Mouse (Mus musculus): ENCODE results near the gene Ptprcap. TPM values are rescaled to one million over a fixed set of nuclear protein-coding genes. Genes with fewer than 3 reads are reported as not detected.
"Not testable (repeated sequence)": the region's sequence is repeated elsewhere in the genome, so short reads cannot be mapped to it uniquely, and the experiment has no call there.

Gene Ptprcap
- polyA plus RNA-seq, 1 experiment from 2014 or later, result 0.68 TPM

- DNase-seq (ENCODE audit: low spot score) (no peak), ATAC-seq (ENCODE audit: low FRiP score) (no peak)
- Histone ChIP-seq H3K9ac (no peak overlapping the region), H3K4me3 (replicated peaks; ENCODE audit: low read length) (no peak overlapping the region), H3K4me2 (replicated peaks) (no peak overlapping the region), H3K36me3 (replicated peaks; ENCODE audit: control insufficient read depth, insufficient read depth) (peaks cover 6% of the 10 kb centered on the region; the same call in 1 of the 2 replicates), H3K27ac (no peak overlapping the region), H3K9me3 (ENCODE audit: control insufficient read depth, low read length) (no peaks in the 10 kb centered on the region), H3K27me3 (ENCODE audit: control insufficient read depth, insufficient read depth, low read length) (no peaks in the 10 kb centered on the region), H3K4me1 (replicated peaks; ENCODE audit: control insufficient read depth, insufficient read depth, low read length) (peaks cover 23% of the 10 kb centered on the region)
- 89% methylated on average over 7 of the region's 7 CpGs for WGBS
These were observed 30.7 kb upstream of the Ptprcap start for GRCm38 (mm10) chr19:4122411-4123370.

- Histone ChIP-seq H3K4me3 (replicated peaks; ENCODE audit: low read length) (no peak overlapping the region), H3K4me2 (replicated peaks) (no peak overlapping the region), H3K27me3 (ENCODE audit: control insufficient read depth, insufficient read depth, low read length) (no peaks in the 10 kb centered on the region), H3K9ac (no peak overlapping the region), H3K36me3 (replicated peaks; ENCODE audit: control insufficient read depth, insufficient read depth) (peaks cover 19% of the 10 kb centered on the region), H3K9me3 (ENCODE audit: control insufficient read depth, low read length) (no peaks in the 10 kb centered on the region), H3K4me1 (replicated peaks; ENCODE audit: control insufficient read depth, insufficient read depth, low read length) (peaks cover 24% of the 10 kb centered on the region), H3K27ac (no peak overlapping the region)
- ATAC-seq (ENCODE audit: low FRiP score) (no peak), DNase-seq (ENCODE audit: low spot score) (no peak)
- WGBS, result 81% methylated on average over 4 of the region's 4 CpGs
These were observed 29.0 kb upstream of the Ptprcap start for GRCm38 (mm10) chr19:4124432-4124831.

GRCm38 (mm10) chr19:4125268-4125667 lies 28.1 kb upstream of the Ptprcap start:
- Histone ChIP-seq H3K27ac (peak overlapping the region; percentile 63), H3K4me1 (replicated peaks; ENCODE audit: control insufficient read depth, insufficient read depth, low read length) (peaks cover 22% of the 10 kb centered on the region), H3K36me3 (replicated peaks; ENCODE audit: control insufficient read depth, insufficient read depth) (peaks cover 26% of the 10 kb centered on the region), H3K4me2 (replicated peaks) (peak overlapping the region; percentile 71), H3K9ac (peak overlapping the region; percentile 91), H3K4me3 (replicated peaks; ENCODE audit: low read length) (peak overlapping the region; percentile 83)
- not testable (repeated sequence) for DNase-seq (ENCODE audit: low spot score); H3K27me3 ChIP-seq (ENCODE audit: control insufficient read depth, insufficient read depth, low read length); H3K9me3 ChIP-seq (ENCODE audit: control insufficient read depth, low read length)
- 10% methylated on average over 4 of the region's 4 CpGs for WGBS
- ATAC-seq (ENCODE audit: low FRiP score), result peak; percentile 42

GRCm38 (mm10) chr19:4125741-4126696 lies 27.4 kb upstream of the Ptprcap start, which contains the start of gene Aip:
Aip (minus strand) TSS chr19:4125858.
- peak; percentile 94 for ATAC-seq (ENCODE audit: low FRiP score)
- peaks cover 29% of the 10 kb centered on the region for H3K36me3 ChIP-seq (replicated peaks; ENCODE audit: control insufficient read depth, insufficient read depth)
- H3K9ac ChIP-seq, result peak within 1 kb of the TSS; percentile 91
- peak; percentile 96 for DNase-seq (ENCODE audit: low spot score)
- H3K4me2 ChIP-seq (replicated peaks), result peak within 1 kb of the TSS; percentile 71
- peaks cover 15% of the 10 kb centered on the region for H3K4me1 ChIP-seq (replicated peaks; ENCODE audit: control insufficient read depth, insufficient read depth, low read length)
- peak within 1 kb of the TSS; percentile 81 for H3K27ac ChIP-seq
- no peaks in the 10 kb centered on the region for H3K27me3 ChIP-seq (ENCODE audit: control insufficient read depth, insufficient read depth, low read length)
- no peaks in the 10 kb centered on the region for H3K9me3 ChIP-seq (ENCODE audit: control insufficient read depth, low read length)
- H3K4me3 ChIP-seq (replicated peaks; ENCODE audit: low read length), result peak within 1 kb of the TSS; percentile 83
- under 1% methylated on average over 63 of the region's 64 CpGs for WGBS

GRCm38 (mm10) chr19:4126759-4127495 lies 26.5 kb upstream of the Ptprcap start:
- Histone ChIP-seq H3K36me3 (replicated peaks; ENCODE audit: control insufficient read depth, insufficient read depth) (peaks cover 38% of the 10 kb centered on the region), H3K4me3 (replicated peaks; ENCODE audit: low read length) (peak overlapping the region; percentile 83), H3K27ac (no peak overlapping the region), H3K9me3 (ENCODE audit: control insufficient read depth, low read length) (no peaks in the 10 kb centered on the region), H3K4me2 (replicated peaks) (peak overlapping the region; percentile 71), H3K27me3 (ENCODE audit: control insufficient read depth, insufficient read depth, low read length) (no peaks in the 10 kb centered on the region), H3K4me1 (replicated peaks; ENCODE audit: control insufficient read depth, insufficient read depth, low read length) (peaks cover 15% of the 10 kb centered on the region), H3K9ac (peak overlapping the region; percentile 91)
- DNase-seq (ENCODE audit: low spot score) (no peak), ATAC-seq (ENCODE audit: low FRiP score) (no peak)
- WGBS, result 69% methylated on average over 7 of the region's 7 CpGs

- H3K4me1 ChIP-seq (replicated peaks; ENCODE audit: control insufficient read depth, insufficient read depth, low read length), result peaks cover 15% of the 10 kb centered on the region
- 94% methylated on average over 7 of the region's 7 CpGs for WGBS
- H3K9ac ChIP-seq, result no peak overlapping the region
- no peak overlapping the region for H3K4me2 ChIP-seq (replicated peaks)
- peaks cover 55% of the 10 kb centered on the region for H3K36me3 ChIP-seq (replicated peaks; ENCODE audit: control insufficient read depth, insufficient read depth)
- no peak for ATAC-seq (ENCODE audit: low FRiP score)
- DNase-seq (ENCODE audit: low spot score), result no peak
- no peaks in the 10 kb centered on the region for H3K9me3 ChIP-seq (ENCODE audit: control insufficient read depth, low read length)
- no peak overlapping the region for H3K27ac ChIP-seq
- H3K4me3 ChIP-seq (replicated peaks; ENCODE audit: low read length), result no peak overlapping the region
- no peaks in the 10 kb centered on the region for H3K27me3 ChIP-seq (ENCODE audit: control insufficient read depth, insufficient read depth, low read length)
These were observed 23.9 kb upstream of the Ptprcap start for GRCm38 (mm10) chr19:4129462-4129861.

- Histone ChIP-seq H3K4me2 (replicated peaks) (no peak overlapping the region), H3K4me1 (replicated peaks; ENCODE audit: control insufficient read depth, insufficient read depth, low read length) (peaks cover 15% of the 10 kb centered on the region), H3K36me3 (replicated peaks; ENCODE audit: control insufficient read depth, insufficient read depth) (peaks cover 55% of the 10 kb centered on the region), H3K27ac (no peak overlapping the region), H3K4me3 (replicated peaks; ENCODE audit: low read length) (no peak overlapping the region), H3K27me3 (ENCODE audit: control insufficient read depth, insufficient read depth, low read length) (no peaks in the 10 kb centered on the region), H3K9ac (no peak overlapping the region), H3K9me3 (ENCODE audit: control insufficient read depth, low read length) (no peaks in the 10 kb centered on the region)
- WGBS, result 90% methylated on average over 4 of the region's 4 CpGs
- ATAC-seq (ENCODE audit: low FRiP score), result no peak
- DNase-seq (ENCODE audit: low spot score), result no peak
These were observed 23.3 kb upstream of the Ptprcap start for GRCm38 (mm10) chr19:4130106-4130505.

- no peak overlapping the region for H3K4me2 ChIP-seq (replicated peaks)
- H3K4me3 ChIP-seq (replicated peaks; ENCODE audit: low read length), result no peak overlapping the region
- peaks cover 15% of the 10 kb centered on the region for H3K4me1 ChIP-seq (replicated peaks; ENCODE audit: control insufficient read depth, insufficient read depth, low read length)
- 93% methylated on average over 5 of the region's 5 CpGs for WGBS
- peaks cover 55% of the 10 kb centered on the region for H3K36me3 ChIP-seq (replicated peaks; ENCODE audit: control insufficient read depth, insufficient read depth)
- H3K27ac ChIP-seq, result no peak overlapping the region
- H3K27me3 ChIP-seq (ENCODE audit: control insufficient read depth, insufficient read depth, low read length), result no peaks in the 10 kb centered on the region
- ATAC-seq (ENCODE audit: low FRiP score) (no peak), DNase-seq (ENCODE audit: low spot score) (no peak)
- no peak overlapping the region for H3K9ac ChIP-seq
- no peaks in the 10 kb centered on the region for H3K9me3 ChIP-seq (ENCODE audit: control insufficient read depth, low read length)
These were observed 22.3 kb upstream of the Ptprcap start for GRCm38 (mm10) chr19:4131075-4131474.

Measured in hindbrain, embryonic 14.5 days (tissue).